Mouse (Mus musculus): Measurements from ENCODE around the gene Tmem62. TPM values are rescaled to one million over a fixed set of nuclear protein-coding genes. Genes with fewer than 3 reads are reported as not detected.
A peak's percentile ranks its signal among the peaks of the same experiment; 100 is the strongest.

The Tmem62 gene
- total and polyA plus RNA-seq, 2 experiments from 2014 or later = 14.5 to 20.9 TPM

DNA sequence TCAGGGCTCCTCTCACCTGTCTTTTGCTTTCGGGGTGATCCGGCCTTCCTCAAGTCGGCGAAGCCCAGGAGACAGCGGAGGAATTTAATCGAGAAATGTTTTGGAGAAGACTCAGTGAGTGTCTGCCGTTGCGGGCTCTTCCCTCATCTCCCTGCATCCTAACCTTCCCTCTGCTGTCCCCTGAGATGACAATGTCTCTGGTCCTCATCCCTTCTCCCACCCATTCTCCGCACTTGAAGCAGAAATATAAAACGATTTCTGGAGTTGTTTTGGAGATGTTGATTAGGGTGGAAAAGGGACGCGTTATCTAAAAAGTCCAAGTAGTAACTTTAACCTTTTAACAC, 31.8 kb downstream of the Tmem62 start:
- H3K36me3 ChIP-seq (ENCODE audit: insufficient read depth, low read length) = peaks cover 5% of the 10 kb centered on the region; the same call in 1 of the 2 replicates
- peak overlapping the region; percentile 85 for H3K4me3 ChIP-seq (ENCODE audit: low read depth, low read length)
- 1% methylated on average over 12 of the region's 12 CpGs for WGBS
- H3K4me2 ChIP-seq (ENCODE audit: low read depth, low read length, poor library complexity, severe bottlenecking) = peak overlapping the region; percentile 79
- H3K9ac ChIP-seq (replicated peaks; ENCODE audit: low read length, poor library complexity, severe bottlenecking) = peak overlapping the region; percentile 64
- no peak for TF ChIP-seq CTCF (IDR thresholded peaks at IDR 0.05)
- peak overlapping the region; percentile 68 for H3K27ac ChIP-seq (ENCODE audit: low read depth, low read length)
- no peak for DNase-seq (ENCODE audit: low spot score)
- no peaks in the 10 kb centered on the region for H3K9me3 ChIP-seq (ENCODE audit: low read length)
- peak; percentile 38 for ATAC-seq (ENCODE audit: low FRiP score)
- H3K27me3 ChIP-seq (ENCODE audit: insufficient read depth, low read length) = no peaks in the 10 kb centered on the region
- H3K4me1 ChIP-seq (ENCODE audit: insufficient read depth, low read length) = peaks cover 7% of the 10 kb centered on the region; the same call in 1 of the 2 replicates

DNA sequence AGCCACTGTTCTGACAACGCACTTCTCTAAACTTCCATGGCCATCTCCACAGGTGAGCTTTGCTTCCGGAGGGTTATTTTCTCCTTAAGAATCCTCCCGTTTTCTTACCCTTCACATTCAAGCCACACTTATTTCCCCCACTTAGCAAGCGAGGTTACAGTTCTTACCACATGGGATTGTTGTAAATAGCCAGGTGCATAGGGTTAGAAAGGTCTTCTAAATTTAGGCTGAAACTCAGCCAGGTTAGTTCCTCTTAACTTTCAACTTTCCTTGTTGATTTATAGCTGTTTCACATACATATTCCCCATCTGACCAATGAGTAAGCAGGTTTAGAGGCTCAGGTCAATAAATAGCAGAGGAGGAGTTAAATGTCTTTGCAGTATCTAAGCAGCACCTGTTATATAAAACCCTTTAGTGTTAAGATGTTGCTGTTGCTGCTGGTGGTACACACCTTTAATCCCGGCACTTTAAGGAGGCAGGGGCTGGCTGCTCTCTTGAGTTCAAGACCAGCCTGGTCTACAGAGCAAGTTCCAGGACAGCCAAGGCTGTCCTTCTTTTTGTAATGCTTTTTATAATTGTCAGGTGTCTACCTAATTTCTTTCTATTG, 32.4 kb downstream of the Tmem62 start:
- peaks cover 5% of the 10 kb centered on the region; the same call in 1 of the 2 replicates for H3K36me3 ChIP-seq (ENCODE audit: insufficient read depth, low read length)
- no peak for TF ChIP-seq CTCF (IDR thresholded peaks at IDR 0.05)
- no peak overlapping the region for H3K27ac ChIP-seq (ENCODE audit: low read depth, low read length)
- peak overlapping the region; percentile 85 for H3K4me3 ChIP-seq (ENCODE audit: low read depth, low read length)
- 24% methylated on average over 5 of the region's 5 CpGs for WGBS
- DNase-seq (ENCODE audit: low spot score) (no peak), ATAC-seq (ENCODE audit: low FRiP score) (no peak)
- H3K4me2 ChIP-seq (ENCODE audit: low read depth, low read length, poor library complexity, severe bottlenecking) = peak overlapping the region; percentile 79
- no peaks in the 10 kb centered on the region for H3K9me3 ChIP-seq (ENCODE audit: low read length)
- no peaks in the 10 kb centered on the region for H3K27me3 ChIP-seq (ENCODE audit: insufficient read depth, low read length)
- H3K4me1 ChIP-seq (ENCODE audit: insufficient read depth, low read length) = peaks cover 7% of the 10 kb centered on the region; the same call in 1 of the 2 replicates
- H3K9ac ChIP-seq (replicated peaks; ENCODE audit: low read length, poor library complexity, severe bottlenecking) = peak overlapping the region; percentile 64; the same call in 1 of the 2 replicates

DNA sequence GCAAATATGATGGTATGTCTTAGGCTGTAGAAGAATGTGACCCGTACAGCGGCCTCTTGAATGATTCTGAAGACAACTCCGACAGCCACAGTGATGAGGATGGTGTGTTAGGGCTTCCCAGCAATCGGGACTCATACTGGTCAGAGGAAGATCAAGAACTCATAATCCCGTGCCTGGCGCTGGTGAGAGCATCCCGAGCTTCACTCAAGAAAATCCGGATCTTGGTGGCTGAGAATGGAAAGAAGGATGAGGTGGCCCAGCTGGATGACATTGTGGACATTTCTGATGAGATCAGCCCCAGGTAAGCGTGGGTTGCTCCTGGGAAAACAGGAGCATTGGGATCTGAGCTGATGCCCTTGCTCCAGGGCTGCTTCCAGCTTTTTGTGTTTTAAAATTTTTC, 35.9 kb downstream of the Tmem62 start:
- H3K9me3 ChIP-seq (ENCODE audit: low read length) = no peaks in the 10 kb centered on the region
- 93% methylated on average over 9 of the region's 9 CpGs for WGBS
- H3K36me3 ChIP-seq (ENCODE audit: insufficient read depth, low read length) = peaks cover 20% of the 10 kb centered on the region
- DNase-seq (ENCODE audit: low spot score) (no peak), ATAC-seq (ENCODE audit: low FRiP score) (no peak)
- no peak overlapping the region for H3K27ac ChIP-seq (ENCODE audit: low read depth, low read length)
- H3K4me3 ChIP-seq (ENCODE audit: low read depth, low read length) = no peak overlapping the region
- H3K9ac ChIP-seq (replicated peaks; ENCODE audit: low read length, poor library complexity, severe bottlenecking) = no peak overlapping the region
- no peaks in the 10 kb centered on the region for H3K27me3 ChIP-seq (ENCODE audit: insufficient read depth, low read length)
- H3K4me1 ChIP-seq (ENCODE audit: insufficient read depth, low read length) = peaks cover 7% of the 10 kb centered on the region; the same call in 1 of the 2 replicates
- no peak for TF ChIP-seq CTCF (IDR thresholded peaks at IDR 0.05)
- H3K4me2 ChIP-seq (ENCODE audit: low read depth, low read length, poor library complexity, severe bottlenecking) = no peak overlapping the region

DNA sequence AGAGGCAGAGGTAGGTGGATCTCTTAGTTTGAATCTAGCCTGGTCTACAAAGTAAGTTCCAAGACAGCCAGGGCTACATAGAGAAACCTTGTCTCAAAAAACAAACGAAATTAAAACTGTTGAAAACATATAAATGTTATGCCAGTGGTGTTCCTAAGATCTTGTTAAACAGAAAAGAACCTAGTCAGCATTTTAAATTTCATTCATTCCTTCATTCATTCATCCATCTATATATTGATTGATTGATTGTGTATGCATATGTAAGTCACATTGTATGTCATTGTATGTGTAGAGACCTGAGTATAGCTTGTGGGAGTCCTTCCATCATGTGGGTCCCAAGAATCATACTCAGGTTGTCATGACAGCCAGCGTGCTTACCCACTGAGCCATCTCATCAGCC, 38.7 kb downstream of the Tmem62 start:
- Histone ChIP-seq H3K9me3 (ENCODE audit: low read length) (no peaks in the 10 kb centered on the region), H3K27me3 (ENCODE audit: insufficient read depth, low read length) (no peaks in the 10 kb centered on the region), H3K9ac (replicated peaks; ENCODE audit: low read length, poor library complexity, severe bottlenecking) (no peak overlapping the region), H3K27ac (ENCODE audit: low read depth, low read length) (no peak overlapping the region), H3K4me3 (ENCODE audit: low read depth, low read length) (no peak overlapping the region), H3K4me1 (ENCODE audit: insufficient read depth, low read length) (no peaks in the 10 kb centered on the region), H3K4me2 (ENCODE audit: low read depth, low read length, poor library complexity, severe bottlenecking) (no peak overlapping the region), H3K36me3 (ENCODE audit: insufficient read depth, low read length) (peaks cover 23% of the 10 kb centered on the region)
- DNase-seq (ENCODE audit: low spot score) (no peak), ATAC-seq (ENCODE audit: low FRiP score) (no peak)
- WGBS = 80% methylated on average over 2 of the region's 2 CpGs
- TF ChIP-seq CTCF (IDR thresholded peaks at IDR 0.05) = no peak

DNA sequence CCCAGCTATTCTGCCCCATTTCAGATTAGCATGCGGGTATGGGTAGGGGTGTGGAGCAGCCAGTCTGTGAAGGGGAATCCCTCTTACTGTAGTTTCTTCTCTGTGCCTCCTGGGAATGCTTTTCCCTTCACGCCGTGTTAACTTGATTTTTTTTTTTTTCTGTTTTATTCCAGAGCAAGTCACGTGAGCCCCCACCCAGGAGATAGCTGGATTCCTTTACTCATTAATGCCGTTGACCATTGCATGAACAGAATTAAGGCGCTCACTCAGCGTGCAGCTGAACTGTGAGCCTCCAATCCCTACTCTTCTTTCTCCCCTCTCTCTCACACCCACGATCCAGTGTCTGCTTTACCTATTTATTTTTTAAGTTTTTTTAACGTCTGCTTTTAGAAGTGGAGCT, 39.4 kb downstream of the Tmem62 start:
- WGBS = 87% methylated on average over 9 of the region's 9 CpGs
- Histone ChIP-seq H3K4me3 (ENCODE audit: low read depth, low read length) (no peak overlapping the region), H3K27ac (ENCODE audit: low read depth, low read length) (no peak overlapping the region), H3K4me1 (ENCODE audit: insufficient read depth, low read length) (no peaks in the 10 kb centered on the region), H3K4me2 (ENCODE audit: low read depth, low read length, poor library complexity, severe bottlenecking) (no peak overlapping the region), H3K9me3 (ENCODE audit: low read length) (no peaks in the 10 kb centered on the region), H3K9ac (replicated peaks; ENCODE audit: low read length, poor library complexity, severe bottlenecking) (no peak overlapping the region), H3K27me3 (ENCODE audit: insufficient read depth, low read length) (no peaks in the 10 kb centered on the region), H3K36me3 (ENCODE audit: insufficient read depth, low read length) (peaks cover 23% of the 10 kb centered on the region)
- TF ChIP-seq CTCF (IDR thresholded peaks at IDR 0.05) = no peak
- no peak for ATAC-seq (ENCODE audit: low FRiP score)
- no peak for DNase-seq (ENCODE audit: low spot score)

DNA sequence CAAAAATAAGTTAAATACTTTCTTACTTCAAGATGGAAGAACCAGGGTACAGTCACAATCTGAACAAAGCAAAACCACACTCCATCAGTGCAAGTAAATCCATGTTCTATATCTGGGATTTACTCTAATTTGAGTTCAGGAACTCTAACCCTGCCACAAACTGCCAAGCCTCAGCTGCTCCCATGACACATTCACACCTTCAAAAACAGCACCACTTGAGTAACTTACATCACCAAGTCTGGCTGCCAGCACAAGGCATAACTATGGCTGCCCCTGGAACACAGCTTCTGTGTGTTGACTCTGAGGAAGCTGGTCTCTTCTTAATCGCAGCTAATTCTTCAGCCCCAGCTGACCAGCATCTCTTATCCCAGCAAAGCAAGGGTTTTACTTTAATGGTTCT, 40.3 kb downstream of the Tmem62 start:
- WGBS = 100% methylated on average over 1 of the region's 1 CpGs
- DNase-seq (ENCODE audit: low spot score) (no peak), ATAC-seq (ENCODE audit: low FRiP score) (no peak)
- Histone ChIP-seq H3K9ac (replicated peaks; ENCODE audit: low read length, poor library complexity, severe bottlenecking) (no peak overlapping the region), H3K27me3 (ENCODE audit: insufficient read depth, low read length) (no peaks in the 10 kb centered on the region), H3K36me3 (ENCODE audit: insufficient read depth, low read length) (peaks cover 23% of the 10 kb centered on the region), H3K27ac (ENCODE audit: low read depth, low read length) (no peak overlapping the region), H3K4me1 (ENCODE audit: insufficient read depth, low read length) (no peaks in the 10 kb centered on the region), H3K4me2 (ENCODE audit: low read depth, low read length, poor library complexity, severe bottlenecking) (no peak overlapping the region), H3K9me3 (ENCODE audit: low read length) (no peaks in the 10 kb centered on the region), H3K4me3 (ENCODE audit: low read depth, low read length) (no peak overlapping the region)
- no peak for TF ChIP-seq CTCF (IDR thresholded peaks at IDR 0.05)

All from midbrain, postnatal 0 days (tissue).